Comparison of ENCODE assay signal across 8 mouse cellular contexts in genomic region chr17:33909077-33909868, GRCm38 (mm10). TPM values are rescaled to one million over a fixed set of nuclear protein-coding genes. Genes with fewer than 3 reads are reported as not detected.
DNase-seq lines count a peak whose midpoint lies in the region; ATAC-seq and TF ChIP-seq lines count a peak whose summit lies in the region.

Gene Daxx, plus strand, starts transcription at chr17:33909414.

- H3K4me2 ChIP-seq in heart, embryonic 15.5 days = peak within 1 kb of the TSS; percentile 99
- peak within 1 kb of the TSS; percentile 98 for H3K4me2 ChIP-seq in liver, embryonic 14.5 days (ENCODE audit: low read depth)
- peak within 1 kb of the TSS; percentile 68 for H3K4me2 ChIP-seq in neural tube, embryonic 11.5 days (ENCODE audit: low read depth)
- H3K4me2 ChIP-seq in stomach, postnatal 0 days (replicated peaks; ENCODE audit: low read depth) = peak within 1 kb of the TSS; percentile 94

- H3K27me3 ChIP-seq in forebrain, embryonic 10.5 days (ENCODE audit: poor library complexity, severe bottlenecking) = no peaks in the 10 kb centered on the region
- no peaks in the 10 kb centered on the region for H3K27me3 ChIP-seq in heart, embryonic 15.5 days
- no peaks in the 10 kb centered on the region for H3K27me3 ChIP-seq in liver, embryonic 14.5 days (ENCODE audit: control insufficient read depth, insufficient read depth, low read length)
- no peaks in the 10 kb centered on the region for H3K27me3 ChIP-seq in neural tube, embryonic 11.5 days (ENCODE audit: control insufficient read depth, insufficient read depth, low read length)
- no peaks in the 10 kb centered on the region for H3K27me3 ChIP-seq in stomach, postnatal 0 days (ENCODE audit: control insufficient read depth, insufficient read depth, low read length)

- peaks cover 56% of the 10 kb centered on the region for H3K4me1 ChIP-seq in forebrain, embryonic 10.5 days
- peaks cover 23% of the 10 kb centered on the region for H3K4me1 ChIP-seq in heart, embryonic 15.5 days (replicated peaks)
- H3K4me1 ChIP-seq in liver, embryonic 14.5 days (replicated peaks; ENCODE audit: control insufficient read depth in 2 of 2, insufficient read depth in 2 of 2, low read length in 1 of 2) = peaks cover 6 to 15% of the 10 kb centered on the region in 2 experiments
- H3K4me1 ChIP-seq in neural tube, embryonic 11.5 days (ENCODE audit: control insufficient read depth, insufficient read depth, low read length) = peaks cover 15% of the 10 kb centered on the region
- H3K4me1 ChIP-seq in stomach, postnatal 0 days (replicated peaks; ENCODE audit: control insufficient read depth, insufficient read depth) = peaks cover 3% of the 10 kb centered on the region; the same call in 1 of the 2 replicates

- peak within 1 kb of the TSS; percentile 91 for H3K9ac ChIP-seq in heart, embryonic 15.5 days
- H3K9ac ChIP-seq in liver, embryonic 14.5 days (replicated peaks) = peak within 1 kb of the TSS; percentile 98
- peak within 1 kb of the TSS; percentile 77 for H3K9ac ChIP-seq in neural tube, embryonic 11.5 days (ENCODE audit: low read length)
- H3K9ac ChIP-seq in stomach, postnatal 0 days (ENCODE audit: low read length) = peak within 1 kb of the TSS; percentile 97

- peak within 1 kb of the TSS; percentile 94 for H3K27ac ChIP-seq in forebrain, embryonic 10.5 days
- peak within 1 kb of the TSS; percentile 93 for H3K27ac ChIP-seq in heart, embryonic 15.5 days
- H3K27ac ChIP-seq in liver, embryonic 14.5 days = peak within 1 kb of the TSS; percentile 87
- H3K27ac ChIP-seq in neural tube, embryonic 11.5 days (ENCODE audit: low read depth, low read length) = peak within 1 kb of the TSS; percentile 85
- peak within 1 kb of the TSS; percentile 99 for H3K27ac ChIP-seq in stomach, postnatal 0 days (replicated peaks)

- no peaks in the 10 kb centered on the region for H3K9me3 ChIP-seq in forebrain, embryonic 10.5 days
- H3K9me3 ChIP-seq in heart, embryonic 15.5 days (replicated peaks) = no peaks in the 10 kb centered on the region
- no peaks in the 10 kb centered on the region for H3K9me3 ChIP-seq in liver, embryonic 14.5 days (ENCODE audit: control insufficient read depth, low read length)
- H3K9me3 ChIP-seq in neural tube, embryonic 11.5 days (ENCODE audit: control insufficient read depth, low read length) = no peaks in the 10 kb centered on the region
- no peaks in the 10 kb centered on the region for H3K9me3 ChIP-seq in stomach, postnatal 0 days (ENCODE audit: control insufficient read depth, low read length)

- TF ChIP-seq CTCF in liver, embryonic 14.5 days (IDR thresholded peaks at IDR 0.05; ENCODE audit: low read depth) = no peak
- peak; percentile 1; the same call in 1 of the 2 replicates for TF ChIP-seq CTCF in stomach, postnatal 0 days (IDR thresholded peaks at IDR 0.05; ENCODE audit: low read depth)

- DNase-seq in CD8-positive naive resting alpha-beta T cell, adult 2 months (ENCODE audit: low read depth in 2 of 2, low spot score in 2 of 2) = peak; percentile 97
- DNase-seq in c-Kit-positive CD71-negative TER-119-negative erythroid progenitor cells, embryonic 14.5 days (ENCODE audit: low read depth) = peak; percentile 95
- DNase-seq in forebrain, embryonic 10.5 days (ENCODE audit: extremely low spot score, low spot score) = peak; percentile 99
- peak; percentile 98 to 99 for DNase-seq in kidney, postnatal 25 days
- peak; percentile 92 to 93 (median 92) for DNase-seq in liver, embryonic 14.5 days (ENCODE audit: low read depth in 3 of 3, low spot score in 3 of 3)
- DNase-seq in neural tube, embryonic 11.5 days (ENCODE audit: low spot score) = peak; percentile 99
- DNase-seq in stomach, postnatal 0 days (ENCODE audit: low spot score) = peak; percentile 99

- ATAC-seq in heart, embryonic 15.5 days (replicated peaks; ENCODE audit: insufficient number of reproducible peaks, insufficient read depth, low FRiP score, low read depth) = peak; percentile 97
- ATAC-seq in liver, embryonic 14.5 days (ENCODE audit: insufficient read depth) = peak; percentile 93
- ATAC-seq in neural tube, embryonic 11.5 days (ENCODE audit: insufficient read depth, low FRiP score, low TSS enrichment) = peak; percentile 95
- peak; percentile 96 for ATAC-seq in stomach, postnatal 0 days (ENCODE audit: low FRiP score, low TSS enrichment)

- TF ChIP-seq EP300 in liver, embryonic 14.5 days (IDR thresholded peaks at IDR 0.05; ENCODE audit: low read depth) = no peak
- no peak for TF ChIP-seq EP300 in stomach, postnatal 0 days (optimal IDR thresholded peaks at IDR 0.05)

- WGBS in forebrain, embryonic 10.5 days = under 1% methylated on average over 68 of the region's 68 CpGs
- under 1% methylated on average over 68 of the region's 68 CpGs for whole genome bisulfite sequencing in heart, embryonic 15.5 days
- WGBS in liver, embryonic 14.5 days (ENCODE audit: insufficient replicate concordance) = under 1% methylated on average over 68 of the region's 68 CpGs
- WGBS in neural tube, embryonic 11.5 days = under 1% methylated on average over 68 of the region's 68 CpGs
- WGBS in stomach, postnatal 0 days = under 1% methylated on average over 67 of the region's 68 CpGs

- peaks cover 40% of the 10 kb centered on the region for H3K36me3 ChIP-seq in forebrain, embryonic 10.5 days (replicated peaks)
- H3K36me3 ChIP-seq in heart, embryonic 15.5 days = peaks cover 31% of the 10 kb centered on the region
- peaks cover 27% of the 10 kb centered on the region for H3K36me3 ChIP-seq in liver, embryonic 14.5 days (replicated peaks; ENCODE audit: control insufficient read depth, insufficient read depth, low read depth)
- H3K36me3 ChIP-seq in neural tube, embryonic 11.5 days (ENCODE audit: control insufficient read depth, insufficient read depth, low read length) = peaks cover 23% of the 10 kb centered on the region
- peaks cover 17% of the 10 kb centered on the region for H3K36me3 ChIP-seq in stomach, postnatal 0 days (ENCODE audit: control insufficient read depth, insufficient read depth, low read length)

- peak within 1 kb of the TSS; percentile 95 for H3K4me3 ChIP-seq in forebrain, embryonic 10.5 days
- H3K4me3 ChIP-seq in heart, embryonic 15.5 days = peak within 1 kb of the TSS; percentile 88
- peak within 1 kb of the TSS; percentile 73 to 97 for H3K4me3 ChIP-seq in liver, embryonic 14.5 days (ENCODE audit: insufficient read depth in 1 of 2, low read depth in 2 of 2, low read length in 2 of 2)
- peak within 1 kb of the TSS; percentile 85 for H3K4me3 ChIP-seq in neural tube, embryonic 11.5 days (ENCODE audit: low read depth, low read length)
- H3K4me3 ChIP-seq in stomach, postnatal 0 days (ENCODE audit: low read depth, low read length) = peak within 1 kb of the TSS; percentile 86

RNA-seq across cellular contexts. Expression of gene Daxx, which starts in this region (rescaled TPM):
- 85.9 and 90.8 TPM in 2 replicates for polyA plus RNA-seq in forebrain, embryonic 10.5 days (2016; fragmentation: Nextera tagmentation; extraction: Ambion mirVana)
- polyA plus RNA-seq in heart, embryonic 15.5 days (2015; fragmentation: Nextera tagmentation; extraction: Ambion mirVana) = 27.1 and 36.7 TPM in 2 replicates
- 11.1 and 14.7 TPM in 2 replicates for polyA plus RNA-seq in liver, embryonic 14.5 days (2012; rRNA removed)
- polyA plus RNA-seq in liver, embryonic 14.5 days (2014; fragmentation: Nextera tagmentation; extraction: Ambion mirVana) = 14.8 and 15.3 TPM in 2 replicates
- polyA plus RNA-seq in neural tube, embryonic 11.5 days (2014; fragmentation: Nextera tagmentation; extraction: Ambion mirVana) = 61.2 and 61.4 TPM in 2 replicates
- 18.1 and 22.4 TPM in 2 replicates for polyA plus RNA-seq in stomach, postnatal 0 days (2015; fragmentation: Nextera tagmentation; extraction: Ambion mirVana)

Comparison
In these comparisons a context has a peak if more than half of its experiments do, and no peak if none do; other contexts are left out.
1. Peak in every context shown above with its lines: DNase-seq, ATAC-seq, H3K4me3 ChIP-seq and H3K27ac ChIP-seq.